Mouse (Mus musculus): ENCODE results near the gene C2cd5. TPM values are rescaled to one million over a fixed set of nuclear protein-coding genes. Genes with fewer than 3 reads are reported as not detected.

Gene C2cd5
- total and polyA plus RNA-seq, 3 experiments = 16.2 to 47.6 (median 30.5) TPM

DNA sequence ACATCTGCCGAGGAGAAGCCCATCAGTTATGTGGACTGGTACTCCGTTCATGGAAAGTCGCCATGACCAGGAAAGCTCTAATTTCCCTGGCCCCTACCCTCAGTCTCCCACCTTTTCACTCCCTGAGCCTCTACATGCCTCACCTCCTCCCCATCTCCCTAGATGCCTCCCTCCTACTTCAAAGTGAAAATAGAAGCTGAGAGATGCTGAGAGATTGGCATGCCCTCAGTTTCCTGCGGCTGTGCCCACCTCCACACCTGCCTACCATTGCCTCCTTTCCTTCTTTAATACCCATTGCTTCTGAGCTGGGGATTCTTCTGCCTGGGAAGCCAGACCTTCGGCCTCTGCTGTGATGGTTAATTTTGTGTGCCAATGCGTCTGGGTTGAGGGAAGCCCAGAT lies 19.4 kb upstream of the C2cd5 start:
- no peak overlapping the region for H3K27ac ChIP-seq (ENCODE audit: control insufficient read depth, low read depth, low read length)
- H3K9ac ChIP-seq (ENCODE audit: control insufficient read depth, low read depth, low read length, poor library complexity, severe bottlenecking) = no peak overlapping the region
- TF ChIP-seq TCF12 (IDR thresholded peaks at IDR 0.05; ENCODE audit: low read depth, low read length) = no peak
- no peak for TF ChIP-seq MXI1 (IDR thresholded peaks at IDR 0.05; ENCODE audit: low read depth, low read length)
- no peak for TF ChIP-seq TAL1 (IDR thresholded peaks at IDR 0.05; ENCODE audit: low read length)
- TF ChIP-seq MYB (IDR thresholded peaks at IDR 0.05; ENCODE audit: low read depth, low read length) = no peak
- no peak for TF ChIP-seq HCFC1 (IDR thresholded peaks at IDR 0.05; ENCODE audit: low read depth, low read length)
- no peak for TF ChIP-seq ZNF384 (IDR thresholded peaks at IDR 0.05; ENCODE audit: low read depth, low read length)
- no peak for TF ChIP-seq SMC3 (IDR thresholded peaks at IDR 0.05; ENCODE audit: low read depth, low read length)
- no peak for TF ChIP-seq POLR2AphosphoS5 (IDR thresholded peaks at IDR 0.05; ENCODE audit: borderline replicate concordance, low read depth, low read length)
- no peak for TF ChIP-seq ETS1 (IDR thresholded peaks at IDR 0.05; ENCODE audit: low read depth, low read length)
- TF ChIP-seq POLR2AphosphoS2 (IDR thresholded peaks at IDR 0.05; ENCODE audit: low read length) = no peak
- TF ChIP-seq SIN3A (IDR thresholded peaks at IDR 0.05; ENCODE audit: low read length) = no peak
- no peak for TF ChIP-seq CHD1 (IDR thresholded peaks at IDR 0.05; ENCODE audit: low read depth, low read length)
- TF ChIP-seq UBTF (IDR thresholded peaks at IDR 0.05; ENCODE audit: borderline replicate concordance, insufficient read depth, low read depth, low read length) = no peak
- no peak for TF ChIP-seq KAT2A (conservative IDR thresholded peaks at IDR 0.05; ENCODE audit: low read depth, low read length)
- no peak for TF ChIP-seq ZMIZ1 (IDR thresholded peaks at IDR 0.05; ENCODE audit: low read depth, low read length)
- H3K36me3 ChIP-seq (ENCODE audit: control insufficient read depth in 1 of 2, insufficient read depth in 2 of 2, low read length in 2 of 2) = no peaks in the 10 kb centered on the region; a peak in 1 of 4 replicates
- H3K4me3 ChIP-seq (ENCODE audit: control insufficient read depth in 1 of 2, insufficient read depth in 1 of 2, low read depth in 2 of 2, low read length in 2 of 2) = no peak overlapping the region
- no peak for DNase-seq (ENCODE audit: low read depth, low spot score)
- peaks cover 2 to 7% of the 10 kb centered on the region in 2 experiments; a peak in 3 of 4 replicates for H3K4me1 ChIP-seq (ENCODE audit: control insufficient read depth in 1 of 2, insufficient read depth in 2 of 2, low read length in 2 of 2)
- peaks cover 0 to 1% of the 10 kb centered on the region in 2 experiments; a peak in 2 of 4 replicates for H3K27me3 ChIP-seq (ENCODE audit: control insufficient read depth in 1 of 2, insufficient read depth in 2 of 2, low read length in 2 of 2)
- H3K79me2 ChIP-seq (ENCODE audit: control insufficient read depth, insufficient read depth, low read length, poor library complexity) = no peaks in the 10 kb centered on the region
- H3K9me3 ChIP-seq (replicated peaks; ENCODE audit: insufficient read depth, low read length) = no peaks in the 10 kb centered on the region

DNA sequence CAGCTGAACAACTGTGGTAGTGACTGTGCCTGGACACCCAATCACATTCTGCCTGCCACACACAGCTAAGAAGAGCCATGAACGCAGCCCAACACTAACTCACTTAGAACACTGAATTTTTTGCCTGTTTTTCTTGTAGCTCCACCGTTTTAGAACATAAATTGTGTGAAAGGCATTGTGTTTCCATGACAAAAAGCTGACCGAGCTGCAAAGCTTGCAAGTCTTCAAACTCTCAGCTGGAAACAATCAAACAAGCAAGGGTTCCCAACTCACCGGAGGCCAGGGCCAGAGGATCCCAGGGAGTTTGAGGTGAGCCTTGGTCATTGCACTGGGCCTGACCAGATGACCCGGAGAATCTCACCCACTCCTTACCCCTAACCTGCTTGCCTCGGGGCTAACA lies 16.8 kb upstream of the C2cd5 start:
- Histone ChIP-seq H3K79me2 (ENCODE audit: control insufficient read depth, insufficient read depth, low read length, poor library complexity) (no peaks in the 10 kb centered on the region), H3K9ac (ENCODE audit: control insufficient read depth, low read depth, low read length, poor library complexity, severe bottlenecking) (no peak overlapping the region), H3K9me3 (replicated peaks; ENCODE audit: insufficient read depth, low read length) (no peaks in the 10 kb centered on the region), H3K4me3 (ENCODE audit: control insufficient read depth in 1 of 2, insufficient read depth in 1 of 2, low read depth in 2 of 2, low read length in 2 of 2) (no peak overlapping the region), H3K27me3 (ENCODE audit: control insufficient read depth in 1 of 2, insufficient read depth in 2 of 2, low read length in 2 of 2) (no peaks in the 10 kb centered on the region), H3K36me3 (ENCODE audit: control insufficient read depth in 1 of 2, insufficient read depth in 2 of 2, low read length in 2 of 2) (no peaks in the 10 kb centered on the region; a peak in 1 of 4 replicates), H3K27ac (ENCODE audit: control insufficient read depth, low read depth, low read length) (no peak overlapping the region), H3K4me1 (ENCODE audit: control insufficient read depth in 1 of 2, insufficient read depth in 2 of 2, low read length in 2 of 2) (peaks cover 5 to 14% of the 10 kb centered on the region in 2 experiments)
- DNase-seq (ENCODE audit: low read depth, low spot score) = no peak
- TF ChIP-seq SIN3A (IDR thresholded peaks at IDR 0.05; ENCODE audit: low read length) (no peak), UBTF (IDR thresholded peaks at IDR 0.05; ENCODE audit: borderline replicate concordance, insufficient read depth, low read depth, low read length) (no peak), TBP (IDR thresholded peaks at IDR 0.05; ENCODE audit: low read depth, low read length) (no peak), BHLHE40 (IDR thresholded peaks at IDR 0.05; ENCODE audit: borderline replicate concordance, low read depth, low read length) (no peak), JUND (IDR thresholded peaks at IDR 0.05; ENCODE audit: low read depth, low read length) (no peak), NELFE (IDR thresholded peaks at IDR 0.05; ENCODE audit: low read depth, low read length) (no peak), TAL1 (IDR thresholded peaks at IDR 0.05; ENCODE audit: low read length) (no peak), SMC3 (IDR thresholded peaks at IDR 0.05; ENCODE audit: low read depth, low read length) (no peak), MEF2A (IDR thresholded peaks at IDR 0.05; ENCODE audit: extremely low read depth, insufficient replicate concordance, low read depth, low read length, poor library complexity, severe bottlenecking) (no peak), MAFK (IDR thresholded peaks at IDR 0.05; ENCODE audit: borderline replicate concordance, low read depth, low read length) (no peak), POLR2A (IDR thresholded peaks at IDR 0.05; ENCODE audit: control insufficient read depth in 1 of 2, insufficient read depth in 1 of 2, low read depth in 1 of 2, low read length in 2 of 2, poor library complexity in 1 of 2) (no peak), HCFC1 (IDR thresholded peaks at IDR 0.05; ENCODE audit: low read depth, low read length) (no peak), MXI1 (IDR thresholded peaks at IDR 0.05; ENCODE audit: low read depth, low read length) (no peak), MYC (IDR thresholded peaks at IDR 0.05; ENCODE audit: low read depth, low read length) (no peak), CTCF (IDR thresholded peaks at IDR 0.05 in 2 of 3, conservative IDR thresholded peaks at IDR 0.05 in 1 of 3; ENCODE audit: control insufficient read depth in 1 of 3, insufficient read depth in 1 of 3, low read depth in 2 of 3, low read length in 3 of 3, poor library complexity in 1 of 3, severe bottlenecking in 1 of 3) (no peak), RAD21 (IDR thresholded peaks at IDR 0.05; ENCODE audit: low read depth, low read length) (no peak), USF2 (IDR thresholded peaks at IDR 0.05; ENCODE audit: borderline replicate concordance in 1 of 2, insufficient read depth in 1 of 2, low read depth in 1 of 2, low read length in 2 of 2) (no peak), MAZ (IDR thresholded peaks at IDR 0.05; ENCODE audit: low read depth, low read length) (no peak), ZC3H11A (IDR thresholded peaks at IDR 0.05; ENCODE audit: low read depth, low read length) (no peak), ETS1 (IDR thresholded peaks at IDR 0.05; ENCODE audit: low read depth, low read length) (no peak)
